Mouse (Mus musculus) adrenal gland, adult 2 months (tissue): Measurements from ENCODE around the gene Cd300lg. TPM values are rescaled to one million over a fixed set of nuclear protein-coding genes. Genes with fewer than 3 reads are reported as not detected.

ENCODE experiments used
- DNase-seq: peaks from one replicate; pipeline ENCODE4 v3.0.0; 2021
- polyA plus RNA-seq: library from polyadenylated mRNA; depleted of rRNA; stranded (reverse); fragments of >200 nt; gene quantifications from 2 replicates; pipeline ENCODE4 v1.2.3, GENCODE M21; 2012; rRNA removed
- total RNA-seq, 2 experiments: library from RNA; stranded (reverse); gene quantifications; 2 replicates each; pipeline ENCODE4 v1.2.3; 2021

Cd300lg gene
- total and polyA plus RNA-seq, 3 experiments, result 28.1 to 58.7 (median 44.3) TPM

DNA sequence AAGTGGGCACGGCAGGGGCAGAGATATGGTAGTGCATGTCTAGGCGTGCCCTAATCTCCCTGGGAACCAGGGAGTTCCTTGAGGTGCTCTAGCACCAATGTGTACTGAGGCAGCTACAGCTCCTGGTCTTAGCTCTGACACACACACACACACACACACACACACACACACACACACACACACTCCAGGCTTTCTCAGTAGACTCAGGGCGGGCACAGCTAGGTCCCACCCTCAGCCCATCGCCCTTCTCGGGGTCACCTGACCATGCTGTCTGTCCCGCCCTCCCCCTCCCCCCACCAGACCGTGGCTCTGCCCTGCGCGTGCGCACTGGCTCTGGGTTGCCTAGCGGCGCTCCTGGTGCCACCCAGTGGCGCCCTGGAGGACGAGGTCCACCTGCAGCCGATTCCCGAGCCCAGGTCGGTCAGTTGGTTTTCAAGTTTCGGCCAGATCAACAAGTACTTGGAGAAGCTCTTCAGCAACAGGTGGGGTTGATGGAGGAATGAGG, 55.6 kb downstream of the Cd300lg start:
- peak; percentile 79 for DNase-seq

- no peak for DNase-seq
These were observed 59.9 kb downstream of the Cd300lg start, which contains the start of gene Ppy for GRCm38 (mm10) chr11:102101219-102101618. TSS of gene Ppy (minus strand) at chr11:102101319.

- peak; percentile 55 for DNase-seq
These were observed 61.4 kb downstream of the Cd300lg start for GRCm38 (mm10) chr11:102102485-102103258.

Other genes starting within 250 kb of the Cd300lg start
- 1 to 10 TPM; 1.4 to 5.3 TPM for gene Meox1, start 147.1 kb upstream of the Cd300lg start, total RNA-seq
- gene Meox1, start 147.1 kb upstream of the Cd300lg start, polyA plus RNA-seq, result 0.57 and 1.2 TPM in 2 replicates
- gene Sost, start 74.5 kb upstream of the Cd300lg start, total RNA-seq, result not detected
- gene Sost, start 74.5 kb upstream of the Cd300lg start, polyA plus RNA-seq, result 0.39 and 0.41 TPM in 2 replicates
- not detected for gene Cfap97d1, start 57.2 kb upstream of the Cd300lg start, total RNA-seq
- not detected in 2 replicates for gene Cfap97d1, start 57.2 kb upstream of the Cd300lg start, polyA plus RNA-seq
- gene Dusp3, start 54.5 kb upstream of the Cd300lg start, total RNA-seq, result 100 to 1,000 TPM in 1 of 2 experiments, 10 to 100 TPM in 1; 89.8 to 151 TPM
- 189 and 210 TPM in 2 replicates for gene Dusp3, start 54.5 kb upstream of the Cd300lg start, polyA plus RNA-seq
- 10 to 100 TPM in 1 of 2 experiments, 1 to 10 TPM in 1; 7.8 to 13.5 TPM for gene Mpp3, start 13.0 kb upstream of the Cd300lg start, total RNA-seq
- 12.1 and 16.9 TPM in 2 replicates for gene Mpp3, start 13.0 kb upstream of the Cd300lg start, polyA plus RNA-seq
- gene Mpp2, start 47.0 kb downstream of the Cd300lg start, total RNA-seq, result 10 to 100 TPM in 1 of 2 experiments, 1 to 10 TPM in 1; 9.8 to 12.3 TPM
- 14.4 and 17.5 TPM in 2 replicates for gene Mpp2, start 47.0 kb downstream of the Cd300lg start, polyA plus RNA-seq
- not detected for gene Ppy, start 59.8 kb downstream of the Cd300lg start, total RNA-seq
- gene Ppy, start 59.8 kb downstream of the Cd300lg start, polyA plus RNA-seq, result not detected in 2 replicates
- not detected for gene Pyy, start 66.3 kb downstream of the Cd300lg start, total RNA-seq
- gene Pyy, start 66.3 kb downstream of the Cd300lg start, polyA plus RNA-seq, result not detected in 2 replicates
- gene Nags, start 104.0 kb downstream of the Cd300lg start, total RNA-seq, result 1 to 10 TPM in 1 of 2 experiments, under 1 TPM in 1; 0.29 to 1.8 TPM
- gene Nags, start 104.0 kb downstream of the Cd300lg start, polyA plus RNA-seq, result 0.34 and 1.1 TPM in 2 replicates
- gene Tmem101, start 114.9 kb downstream of the Cd300lg start, total RNA-seq, result 10 to 100 TPM in 1 of 2 experiments, 1 to 10 TPM in 1; 7.9 to 16.5 TPM
- gene Tmem101, start 114.9 kb downstream of the Cd300lg start, polyA plus RNA-seq, result 23.9 and 26.8 TPM in 2 replicates
- gene Lsm12, start 143.8 kb downstream of the Cd300lg start, total RNA-seq, result 100 to 1,000 TPM in 1 of 2 experiments, 10 to 100 TPM in 1; 82.6 to 108 TPM
- 35.8 and 40.1 TPM in 2 replicates for gene Lsm12, start 143.8 kb downstream of the Cd300lg start, polyA plus RNA-seq
- 100 to 1,000 TPM; 140 to 149 TPM for gene G6pc3, start 148.1 kb downstream of the Cd300lg start, total RNA-seq
- 254 and 297 TPM in 2 replicates for gene G6pc3, start 148.1 kb downstream of the Cd300lg start, polyA plus RNA-seq
- 100 to 1,000 TPM in 1 of 2 experiments, 10 to 100 TPM in 1; 67.8 to 127 TPM for gene Hdac5, start 188.7 kb downstream of the Cd300lg start, total RNA-seq
- 99.3 and 131 TPM in 2 replicates for gene Hdac5, start 188.7 kb downstream of the Cd300lg start, polyA plus RNA-seq
- under 1 TPM; 0.35 to 0.93 TPM for gene BC030867, start 207.4 kb downstream of the Cd300lg start, total RNA-seq
- gene BC030867, start 207.4 kb downstream of the Cd300lg start, polyA plus RNA-seq, result 1.2 and 1.6 TPM in 2 replicates
- under 1 TPM; 0.12 to 0.45 TPM for gene Asb16, start 227.2 kb downstream of the Cd300lg start, total RNA-seq
- gene Asb16, start 227.2 kb downstream of the Cd300lg start, polyA plus RNA-seq, result 0.75 and 0.95 TPM in 2 replicates
- gene Tmub2, start 243.4 kb downstream of the Cd300lg start, total RNA-seq, result 10 to 100 TPM; 57.2 to 59.4 TPM
- gene Tmub2, start 243.4 kb downstream of the Cd300lg start, polyA plus RNA-seq, result 55.8 and 58.9 TPM in 2 replicates